Mouse (Mus musculus): ENCODE measurements around the gene Lect2.

GRCm38 (mm10) chr13:56586046-56586445 is 37.7 kb upstream of the Lect2 start:
- TF ChIP-seq CTCF (IDR thresholded peaks at IDR 0.05; ENCODE audit: low read depth) (no peak), EP300 (IDR thresholded peaks at IDR 0.05; ENCODE audit: low read depth) (no peak)
